Mouse (Mus musculus) liver, embryonic 12.5 days (tissue): Measurements from ENCODE around the gene Muc3. TPM values are rescaled to one million over a fixed set of nuclear protein-coding genes. Genes with fewer than 3 reads are reported as not detected.
"Not testable (repeated sequence)": the region's sequence is repeated elsewhere in the genome, so short reads cannot be mapped to it uniquely, and the experiment has no call there.

Experiments
- ATAC-seq: fragments of 200-750 bp; cut with Nextera tagmentation; 2 replicates; pipeline ENCODE4 v1.8.0; 2017; ENCODE audit warnings: moderate number of reproducible peaks, mild to moderate bottlenecking, moderate library complexity
- H3K27ac ChIP-seq: fragments of 300-500 bp; sonication (generic); 2 replicates; pipeline ENCODE4 v1.5.1; 2016; ENCODE audit warnings: mild to moderate bottlenecking
- H3K27me3 ChIP-seq: fragments of 300-500 bp; sonication (generic); replicated peaks from 2 replicates; pipeline ENCODE4 v1.6.1; 2016; ENCODE audit warnings: mild to moderate bottlenecking, moderate library complexity
- H3K36me3 ChIP-seq: fragments of 300-500 bp; sonication (generic); 2 replicates; pipeline ENCODE4 v1.6.1; 2016; ENCODE audit warnings: mild to moderate bottlenecking, moderate library complexity
- H3K4me1 ChIP-seq: fragments of 300-500 bp; sonication (generic); 2 replicates; pipeline ENCODE4 v1.6.1; 2016
- H3K4me2 ChIP-seq: fragments of 300-500 bp; sonication (generic); 2 replicates; pipeline ENCODE4 v1.6.1; 2016; ENCODE audit warnings: mild to moderate bottlenecking, moderate library complexity
- H3K4me3 ChIP-seq: fragments of 300-500 bp; sonication (generic); 2 replicates; pipeline ENCODE4 v1.5.1; 2016; ENCODE audit warnings: mild to moderate bottlenecking, moderate library complexity
- H3K9ac ChIP-seq: fragments of 300-500 bp; sonication (generic); 2 replicates; pipeline ENCODE4 v1.6.1; 2016; ENCODE audit warnings: mild to moderate bottlenecking, moderate library complexity
- H3K9me3 ChIP-seq: fragments of 300-500 bp; sonication (generic); replicated peaks from 2 replicates; pipeline ENCODE4 v1.6.1; 2016; ENCODE audit warnings: mild to moderate bottlenecking, moderate library complexity
- WGBS: fragments of 180-500 bp; shearing (Covaris S2); methylation state at CpG from one replicate; pipeline ENCODE4 v1.1.7; 2016; ENCODE audit not compliant: insufficient replicate concordance; 5-methylcytosine and 5-hydroxymethylcytosine counted together
- polyA plus RNA-seq: library from polyadenylated mRNA; unstranded; fragments of >200 nt; fragmentation: Nextera tagmentation; extraction: Ambion mirVana; gene quantifications from 2 replicates; pipeline ENCODE4 v1.2.1, GENCODE M21; 2016

Gene Muc3
- not detected in 2 replicates for polyA plus RNA-seq

- H3K36me3 ChIP-seq, ATAC-seq, H3K27ac ChIP-seq, H3K4me3 ChIP-seq, H3K9ac ChIP-seq, H3K9me3 ChIP-seq, H3K27me3 ChIP-seq, H3K4me2 ChIP-seq, H3K4me1 ChIP-seq: not testable (repeated sequence)
Observed at GRCm38 (mm10) chr5:137149272-137149882, at the start of gene Muc3. Muc3 (minus strand) TSS chr5:137149322.

- Histone ChIP-seq H3K9ac (no peak overlapping the region), H3K4me3 (no peak overlapping the region), H3K4me2 (no peak overlapping the region), H3K4me1 (peaks cover 8% of the 10 kb centered on the region), H3K36me3 (no peaks in the 10 kb centered on the region), H3K27ac (no peak overlapping the region), H3K9me3 (no peaks in the 10 kb centered on the region), H3K27me3 (peaks cover 19% of the 10 kb centered on the region)
- no peak for ATAC-seq
- 13% methylated on average over 8 of the region's 8 CpGs for WGBS
Observed at GRCm38 (mm10) chr5:137194488-137195120, 45.5 kb upstream of the Muc3 start.

GRCm38 (mm10) chr5:137193279-137193952 is 44.3 kb upstream of the Muc3 start:
- H3K4me3 ChIP-seq = no peak overlapping the region
- H3K4me2 ChIP-seq = no peak overlapping the region
- peaks cover 13% of the 10 kb centered on the region for H3K4me1 ChIP-seq
- no peak overlapping the region for H3K9ac ChIP-seq
- H3K36me3 ChIP-seq = no peaks in the 10 kb centered on the region
- 51% methylated on average over 8 of the region's 8 CpGs for WGBS
- H3K9me3 ChIP-seq = no peaks in the 10 kb centered on the region
- no peak for ATAC-seq
- H3K27ac ChIP-seq = no peak overlapping the region
- H3K27me3 ChIP-seq = peaks cover 24% of the 10 kb centered on the region

GRCm38 (mm10) chr5:137189326-137189725 is 40.2 kb upstream of the Muc3 start:
- ATAC-seq = no peak
- H3K4me3 ChIP-seq = peak overlapping the region; percentile 55
- no peaks in the 10 kb centered on the region for H3K9me3 ChIP-seq
- H3K4me2 ChIP-seq = peak overlapping the region; percentile 75
- H3K36me3 ChIP-seq = no peaks in the 10 kb centered on the region
- peaks cover 10% of the 10 kb centered on the region for H3K4me1 ChIP-seq
- H3K9ac ChIP-seq = peak overlapping the region; percentile 63
- WGBS = 2% methylated on average over 33 of the region's 34 CpGs
- H3K27ac ChIP-seq = no peak overlapping the region
- H3K27me3 ChIP-seq = peaks cover 37% of the 10 kb centered on the region

GRCm38 (mm10) chr5:137185362-137185761 is 36.2 kb upstream of the Muc3 start:
- Histone ChIP-seq H3K4me1 (peaks cover 7% of the 10 kb centered on the region; the same call in 1 of the 2 replicates), H3K9ac (no peak overlapping the region), H3K9me3 (no peaks in the 10 kb centered on the region), H3K4me3 (no peak overlapping the region), H3K27ac (no peak overlapping the region), H3K4me2 (no peak overlapping the region), H3K36me3 (no peaks in the 10 kb centered on the region), H3K27me3 (peaks cover 32% of the 10 kb centered on the region)
- ATAC-seq = no peak
- 72% methylated on average over 8 of the region's 8 CpGs for WGBS

GRCm38 (mm10) chr5:137179646-137180374 is 30.7 kb upstream of the Muc3 start:
- 49% methylated on average over 8 of the region's 8 CpGs for WGBS
- H3K36me3 ChIP-seq = no peaks in the 10 kb centered on the region
- H3K4me1 ChIP-seq = no peaks in the 10 kb centered on the region
- peaks cover 19% of the 10 kb centered on the region for H3K27me3 ChIP-seq
- ATAC-seq = no peak
- no peak overlapping the region for H3K4me2 ChIP-seq
- H3K9me3 ChIP-seq = no peaks in the 10 kb centered on the region
- no peak overlapping the region for H3K27ac ChIP-seq
- no peak overlapping the region for H3K4me3 ChIP-seq
- H3K9ac ChIP-seq = no peak overlapping the region

GRCm38 (mm10) chr5:137173967-137174366 is 24.8 kb upstream of the Muc3 start:
- Histone ChIP-seq H3K9ac (no peak overlapping the region), H3K27ac (no peak overlapping the region), H3K4me2 (no peak overlapping the region), H3K9me3 (no peaks in the 10 kb centered on the region), H3K4me1 (no peaks in the 10 kb centered on the region), H3K27me3 (peaks cover 15% of the 10 kb centered on the region), H3K4me3 (no peak overlapping the region), H3K36me3 (no peaks in the 10 kb centered on the region)
- 53% methylated on average over 6 of the region's 6 CpGs for WGBS
- no peak for ATAC-seq

- ATAC-seq = no peak
- Histone ChIP-seq H3K9me3 (no peaks in the 10 kb centered on the region), H3K4me1 (no peaks in the 10 kb centered on the region), H3K27ac (no peak overlapping the region), H3K9ac (no peak overlapping the region), H3K27me3 (peaks cover 11% of the 10 kb centered on the region), H3K4me2 (no peak overlapping the region), H3K4me3 (no peak overlapping the region), H3K36me3 (no peaks in the 10 kb centered on the region)
- WGBS = 5% methylated on average over 1 of the region's 1 CpGs
Observed at GRCm38 (mm10) chr5:137172591-137172990, 23.5 kb upstream of the Muc3 start.

GRCm38 (mm10) chr5:137171478-137171877 is 22.4 kb upstream of the Muc3 start:
- no peaks in the 10 kb centered on the region for H3K4me1 ChIP-seq
- WGBS = 61% methylated on average over 7 of the region's 7 CpGs
- ATAC-seq = no peak
- H3K27me3 ChIP-seq = peaks cover 8% of the 10 kb centered on the region
- no peak overlapping the region for H3K9ac ChIP-seq
- no peak overlapping the region for H3K4me3 ChIP-seq
- H3K36me3 ChIP-seq = no peaks in the 10 kb centered on the region
- H3K4me2 ChIP-seq = no peak overlapping the region
- H3K9me3 ChIP-seq = no peaks in the 10 kb centered on the region
- no peak overlapping the region for H3K27ac ChIP-seq

GRCm38 (mm10) chr5:137170836-137171380 is 21.8 kb upstream of the Muc3 start:
- H3K9ac ChIP-seq = no peak overlapping the region
- no peak overlapping the region for H3K4me2 ChIP-seq
- peaks cover 10% of the 10 kb centered on the region; the same call in 1 of the 2 replicates for H3K27me3 ChIP-seq
- no peak overlapping the region for H3K4me3 ChIP-seq
- 69% methylated on average over 9 of the region's 9 CpGs for WGBS
- H3K9me3 ChIP-seq = no peaks in the 10 kb centered on the region
- no peak overlapping the region for H3K27ac ChIP-seq
- no peaks in the 10 kb centered on the region for H3K36me3 ChIP-seq
- no peaks in the 10 kb centered on the region for H3K4me1 ChIP-seq
- ATAC-seq = no peak

GRCm38 (mm10) chr5:137167539-137167938 is 18.4 kb upstream of the Muc3 start:
- no peak overlapping the region for H3K27ac ChIP-seq
- H3K4me3 ChIP-seq = no peak overlapping the region
- no peak overlapping the region for H3K9ac ChIP-seq
- H3K9me3 ChIP-seq = no peaks in the 10 kb centered on the region
- WGBS = 48% methylated on average over 6 of the region's 6 CpGs
- no peak overlapping the region for H3K4me2 ChIP-seq
- no peak for ATAC-seq
- peaks cover 23% of the 10 kb centered on the region for H3K27me3 ChIP-seq
- H3K36me3 ChIP-seq = no peaks in the 10 kb centered on the region
- no peaks in the 10 kb centered on the region for H3K4me1 ChIP-seq

GRCm38 (mm10) chr5:137166012-137166411 is 16.9 kb upstream of the Muc3 start:
- Histone ChIP-seq H3K27ac (no peak overlapping the region), H3K4me3 (no peak overlapping the region), H3K4me1 (no peaks in the 10 kb centered on the region), H3K4me2 (no peak overlapping the region), H3K9me3 (no peaks in the 10 kb centered on the region), H3K9ac (no peak overlapping the region), H3K27me3 (peaks cover 23% of the 10 kb centered on the region), H3K36me3 (no peaks in the 10 kb centered on the region)
- no peak for ATAC-seq
- WGBS = 58% methylated on average over 9 of the region's 9 CpGs
